In the genomic region with DNA sequence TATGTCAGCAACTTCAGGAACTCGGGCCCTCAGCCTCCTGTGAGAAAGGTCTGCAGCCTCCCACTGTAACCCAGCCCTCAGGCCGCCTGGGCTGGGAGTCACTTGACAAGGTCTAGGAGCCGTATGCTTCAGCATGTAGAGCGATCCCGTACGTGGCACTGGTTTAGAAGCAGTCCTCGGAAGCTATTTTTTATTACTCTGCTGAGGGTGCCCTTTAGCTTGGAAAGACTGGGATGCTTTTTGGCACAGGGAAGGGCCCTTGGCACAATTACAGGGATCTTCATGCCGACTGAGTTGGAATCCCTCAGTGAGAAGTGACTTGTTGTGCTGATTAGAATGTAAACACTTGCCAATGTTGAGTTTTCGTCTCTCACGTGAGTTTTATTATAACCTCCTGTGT, we compare ENCODE assay signal across 11 mouse cellular contexts.
DNase-seq lines count a peak whose midpoint lies in the region; ATAC-seq lines count a peak whose summit lies in the region.
"Had no signal": no experiment of that assay in that cellular context is flagged by ENCODE, and none has a peak within 500 bp of the region (broad histone marks: within the 10 kb centered on the region; RNA-seq: fewer than 3 reads in every experiment).

No protein-coding gene starts in this region.

- no peaks in the 10 kb centered on the region for H3K9me3 ChIP-seq in hindbrain, embryonic 14.5 days (ENCODE audit: control insufficient read depth, low read length)
- no peaks in the 10 kb centered on the region for H3K9me3 ChIP-seq in hindbrain, embryonic 16.5 days (ENCODE audit: control insufficient read depth, low read length)
- H3K9me3 ChIP-seq: hindbrain, embryonic 15.5 days; limb, embryonic 15.5 days; neural tube, embryonic 13.5 days had no signal

- H3K4me2 ChIP-seq in hindbrain, embryonic 14.5 days (replicated peaks) = no peak overlapping the region
- no peak overlapping the region for H3K4me2 ChIP-seq in hindbrain, embryonic 16.5 days (ENCODE audit: low read length)
- H3K4me2 ChIP-seq: hindbrain, embryonic 15.5 days; limb, embryonic 15.5 days; neural tube, embryonic 13.5 days had no signal

- no peak for ATAC-seq in hindbrain, embryonic 14.5 days (ENCODE audit: low FRiP score)
- no peak for ATAC-seq in hindbrain, embryonic 16.5 days

- H3K4me1 ChIP-seq in hindbrain, embryonic 14.5 days (replicated peaks; ENCODE audit: control insufficient read depth, insufficient read depth, low read length) = peaks cover 40% of the 10 kb centered on the region
- H3K4me1 ChIP-seq in hindbrain, embryonic 16.5 days (ENCODE audit: control insufficient read depth, insufficient read depth, low read depth, low read length) = peaks cover 9% of the 10 kb centered on the region

- H3K27me3 ChIP-seq in hindbrain, embryonic 14.5 days (ENCODE audit: control insufficient read depth, insufficient read depth, low read length) = peaks cover 7% of the 10 kb centered on the region
- no peaks in the 10 kb centered on the region for H3K27me3 ChIP-seq in hindbrain, embryonic 16.5 days (replicated peaks; ENCODE audit: control insufficient read depth, insufficient read depth, low read length)
- H3K27me3 ChIP-seq: limb, embryonic 15.5 days had no signal

- no peak overlapping the region for H3K27ac ChIP-seq in hindbrain, embryonic 14.5 days
- no peak overlapping the region for H3K27ac ChIP-seq in hindbrain, embryonic 16.5 days (ENCODE audit: low read depth, low read length)
- H3K27ac ChIP-seq: hindbrain, embryonic 15.5 days; limb, embryonic 15.5 days; neural tube, embryonic 13.5 days had no signal

- DNase-seq in hindbrain, embryonic 14.5 days (ENCODE audit: low spot score) = peak; percentile 43
- DNase-seq in adrenal gland, postnatal 25 days = peak; percentile 38
- DNase-seq in cerebellum, postnatal 25 days = peak; percentile 69 to 79
- peak; percentile 68 for DNase-seq in lung, postnatal 10 days
- DNase-seq in B cell, adult 2 months = no peak
- DNase-seq in right cerebral cortex, postnatal 4 days = no peak
- no peak for DNase-seq in frontal cortex, postnatal 25 days (ENCODE audit: low spot score in 2 of 2)

- WGBS in hindbrain, embryonic 14.5 days = 68% methylated on average over 10 of the region's 10 CpGs
- 50% methylated on average over 10 of the region's 10 CpGs for whole genome bisulfite sequencing in hindbrain, embryonic 16.5 days

- no peak overlapping the region for H3K9ac ChIP-seq in hindbrain, embryonic 14.5 days
- no peak overlapping the region for H3K9ac ChIP-seq in hindbrain, embryonic 16.5 days (ENCODE audit: low read depth, low read length)
- H3K9ac ChIP-seq: hindbrain, embryonic 15.5 days; limb, embryonic 15.5 days; neural tube, embryonic 13.5 days had no signal

- no peaks in the 10 kb centered on the region for H3K36me3 ChIP-seq in hindbrain, embryonic 14.5 days (replicated peaks; ENCODE audit: control insufficient read depth, insufficient read depth)
- no peaks in the 10 kb centered on the region for H3K36me3 ChIP-seq in hindbrain, embryonic 16.5 days (ENCODE audit: control insufficient read depth, insufficient read depth, low read length)
- H3K36me3 ChIP-seq: hindbrain, embryonic 15.5 days; limb, embryonic 15.5 days; neural tube, embryonic 13.5 days had no signal

- no peak overlapping the region for H3K4me3 ChIP-seq in hindbrain, embryonic 14.5 days (replicated peaks; ENCODE audit: low read length)
- H3K4me3 ChIP-seq in hindbrain, embryonic 16.5 days (ENCODE audit: low read length) = no peak overlapping the region
- H3K4me3 ChIP-seq: hindbrain, embryonic 15.5 days; limb, embryonic 15.5 days; neural tube, embryonic 13.5 days had no signal

Comparison
In these comparisons a context has a peak if more than half of its experiments do, and no peak if none do; other contexts are left out.
1. DNase-seq: peak in hindbrain, embryonic 14.5 days (single experiment), adrenal gland, postnatal 25 days (single experiment), cerebellum, postnatal 25 days (2 of 2) and lung, postnatal 10 days (single experiment); none in B cell, adult 2 months (0 of 2), right cerebral cortex, postnatal 4 days (single experiment) and frontal cortex, postnatal 25 days (0 of 2).